Mouse (Mus musculus): ENCODE measurements around the gene Hadhb. TPM values are rescaled to one million over a fixed set of nuclear protein-coding genes. Genes with fewer than 3 reads are reported as not detected.

Gene Hadhb
- polyA plus RNA-seq, 1 experiment from 2014 or later = 127 TPM

GRCm38 (mm10) chr5:30172115-30172514, 17.1 kb downstream of the Hadhb start:
- H3K9me3 ChIP-seq (ENCODE audit: control insufficient read depth, low read length) = no peaks in the 10 kb centered on the region
- H3K9ac ChIP-seq (ENCODE audit: low read length) = no peak overlapping the region
- DNase-seq (ENCODE audit: low spot score) (peak; percentile 66), ATAC-seq (ENCODE audit: insufficient number of reproducible peaks, low FRiP score, low TSS enrichment, low read depth) (no peak)
- no peak overlapping the region for H3K4me3 ChIP-seq (ENCODE audit: low read depth, low read length)
- no peak overlapping the region for H3K4me2 ChIP-seq (ENCODE audit: low read depth, severe bottlenecking)
- H3K36me3 ChIP-seq (ENCODE audit: control insufficient read depth, insufficient read depth, low read length) = peaks cover 4% of the 10 kb centered on the region; the same call in 1 of the 2 replicates
- no peaks in the 10 kb centered on the region for H3K27me3 ChIP-seq (ENCODE audit: control insufficient read depth, insufficient read depth, low read length)
- no peak overlapping the region for H3K27ac ChIP-seq (replicated peaks; ENCODE audit: low read depth, low read length)
- H3K4me1 ChIP-seq (ENCODE audit: control insufficient read depth, insufficient read depth, low read length) = peaks cover 9% of the 10 kb centered on the region

GRCm38 (mm10) chr5:30172931-30173692, 18.1 kb downstream of the Hadhb start:
- H3K27me3 ChIP-seq (ENCODE audit: control insufficient read depth, insufficient read depth, low read length) = no peaks in the 10 kb centered on the region
- no peak for ATAC-seq (ENCODE audit: insufficient number of reproducible peaks, low FRiP score, low TSS enrichment, low read depth)
- no peak overlapping the region for H3K27ac ChIP-seq (replicated peaks; ENCODE audit: low read depth, low read length)
- no peak overlapping the region for H3K4me2 ChIP-seq (ENCODE audit: low read depth, severe bottlenecking)
- peaks cover 9% of the 10 kb centered on the region for H3K4me1 ChIP-seq (ENCODE audit: control insufficient read depth, insufficient read depth, low read length)
- H3K36me3 ChIP-seq (ENCODE audit: control insufficient read depth, insufficient read depth, low read length) = peaks cover 4% of the 10 kb centered on the region; the same call in 1 of the 2 replicates
- H3K4me3 ChIP-seq (ENCODE audit: low read depth, low read length) = no peak overlapping the region
- DNase-seq (ENCODE audit: low spot score) = peak; percentile 28
- H3K9ac ChIP-seq (ENCODE audit: low read length) = no peak overlapping the region
- H3K9me3 ChIP-seq (ENCODE audit: control insufficient read depth, low read length) = no peaks in the 10 kb centered on the region
- 22% methylated on average over 20 of the region's 20 CpGs for WGBS

- peaks cover 8% of the 10 kb centered on the region; the same call in 1 of the 2 replicates for H3K36me3 ChIP-seq (ENCODE audit: control insufficient read depth, insufficient read depth, low read length)
- H3K4me2 ChIP-seq (ENCODE audit: low read depth, severe bottlenecking) = no peak overlapping the region
- DNase-seq (ENCODE audit: low spot score) (no peak), ATAC-seq (ENCODE audit: insufficient number of reproducible peaks, low FRiP score, low TSS enrichment, low read depth) (no peak)
- H3K9ac ChIP-seq (ENCODE audit: low read length) = no peak overlapping the region
- H3K4me1 ChIP-seq (ENCODE audit: control insufficient read depth, insufficient read depth, low read length) = peaks cover 9% of the 10 kb centered on the region
- 40% methylated on average over 4 of the region's 4 CpGs for WGBS
- no peak overlapping the region for H3K27ac ChIP-seq (replicated peaks; ENCODE audit: low read depth, low read length)
- H3K4me3 ChIP-seq (ENCODE audit: low read depth, low read length) = no peak overlapping the region
- no peaks in the 10 kb centered on the region for H3K27me3 ChIP-seq (ENCODE audit: control insufficient read depth, insufficient read depth, low read length)
- H3K9me3 ChIP-seq (ENCODE audit: control insufficient read depth, low read length) = no peaks in the 10 kb centered on the region
Observed at GRCm38 (mm10) chr5:30175811-30176210, 20.8 kb downstream of the Hadhb start.

DNA sequence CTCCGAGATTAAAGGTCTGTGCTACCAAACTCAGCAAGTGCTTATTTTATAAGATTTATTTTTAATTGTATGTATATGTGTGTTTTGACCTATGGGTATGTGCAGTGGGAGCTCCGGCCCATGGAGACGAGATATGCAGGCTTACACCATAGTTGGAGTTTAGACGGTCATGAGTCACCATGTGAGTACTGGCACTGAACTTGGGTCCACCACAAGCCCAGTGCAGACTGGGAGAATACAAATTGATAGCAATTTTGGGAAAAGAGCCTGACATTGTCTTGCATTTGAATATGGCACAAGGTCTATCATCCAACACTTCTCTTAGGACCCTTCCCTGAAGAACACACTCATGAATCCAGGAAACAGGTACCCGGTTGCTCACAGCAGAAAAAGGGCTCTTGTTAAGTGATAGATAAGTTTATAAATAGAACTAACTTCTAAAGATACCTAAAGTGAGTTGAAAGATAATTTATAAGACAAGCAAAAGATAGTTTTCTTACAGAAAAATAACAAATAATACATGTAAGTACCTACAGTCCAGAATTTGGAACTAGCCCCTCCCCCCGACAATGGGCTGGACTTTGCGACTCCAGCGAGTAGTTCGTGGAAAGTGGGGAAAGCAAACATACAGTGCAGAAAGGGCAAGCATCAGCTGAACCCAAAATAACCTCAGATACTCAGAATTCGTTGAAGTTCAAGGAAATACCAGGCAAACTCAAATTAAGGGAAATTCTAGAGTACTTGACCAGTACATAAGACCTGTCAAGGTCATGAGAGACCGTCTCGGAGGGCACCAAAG, 32.8 kb downstream of the Hadhb start:
- Histone ChIP-seq H3K9ac (ENCODE audit: low read length) (no peak overlapping the region), H3K36me3 (ENCODE audit: control insufficient read depth, insufficient read depth, low read length) (peaks cover 3% of the 10 kb centered on the region; the same call in 1 of the 2 replicates), H3K4me3 (ENCODE audit: low read depth, low read length) (no peak overlapping the region), H3K27me3 (ENCODE audit: control insufficient read depth, insufficient read depth, low read length) (no peaks in the 10 kb centered on the region), H3K9me3 (ENCODE audit: control insufficient read depth, low read length) (no peaks in the 10 kb centered on the region), H3K4me2 (ENCODE audit: low read depth, severe bottlenecking) (no peak overlapping the region), H3K4me1 (ENCODE audit: control insufficient read depth, insufficient read depth, low read length) (no peaks in the 10 kb centered on the region), H3K27ac (replicated peaks; ENCODE audit: low read depth, low read length) (no peak overlapping the region)
- no peak for DNase-seq (ENCODE audit: low spot score)
- no peak for ATAC-seq (ENCODE audit: insufficient number of reproducible peaks, low FRiP score, low TSS enrichment, low read depth)
- WGBS = 92% methylated on average over 12 of the region's 12 CpGs

- ATAC-seq (ENCODE audit: insufficient number of reproducible peaks, low FRiP score, low TSS enrichment, low read depth) = no peak
- no peak for DNase-seq (ENCODE audit: low spot score)
Observed at GRCm38 (mm10) chr5:30192452-30192851, 37.4 kb downstream of the Hadhb start.

GRCm38 (mm10) chr5:30195340-30195739, 40.3 kb downstream of the Hadhb start:
- Histone ChIP-seq H3K9me3 (ENCODE audit: control insufficient read depth, low read length) (no peaks in the 10 kb centered on the region), H3K4me2 (ENCODE audit: low read depth, severe bottlenecking) (no peak overlapping the region), H3K4me1 (ENCODE audit: control insufficient read depth, insufficient read depth, low read length) (no peaks in the 10 kb centered on the region), H3K9ac (ENCODE audit: low read length) (no peak overlapping the region), H3K27me3 (ENCODE audit: control insufficient read depth, insufficient read depth, low read length) (no peaks in the 10 kb centered on the region), H3K36me3 (ENCODE audit: control insufficient read depth, insufficient read depth, low read length) (no peaks in the 10 kb centered on the region), H3K27ac (replicated peaks; ENCODE audit: low read depth, low read length) (no peak overlapping the region), H3K4me3 (ENCODE audit: low read depth, low read length) (no peak overlapping the region)
- DNase-seq (ENCODE audit: low spot score) (no peak), ATAC-seq (ENCODE audit: insufficient number of reproducible peaks, low FRiP score, low TSS enrichment, low read depth) (no peak)
- WGBS = 89% methylated on average over 5 of the region's 5 CpGs

More at GRCm38 (mm10) chr5:30192452-30192851, 37.4 kb downstream of the Hadhb start:
- no peak overlapping the region for H3K9ac ChIP-seq (ENCODE audit: low read length)
- H3K4me1 ChIP-seq (ENCODE audit: control insufficient read depth, insufficient read depth, low read length) = no peaks in the 10 kb centered on the region
- no peak overlapping the region for H3K27ac ChIP-seq (replicated peaks; ENCODE audit: low read depth, low read length)
- H3K4me3 ChIP-seq (ENCODE audit: low read depth, low read length) = no peak overlapping the region
- no peaks in the 10 kb centered on the region for H3K27me3 ChIP-seq (ENCODE audit: control insufficient read depth, insufficient read depth, low read length)
- no peaks in the 10 kb centered on the region for H3K9me3 ChIP-seq (ENCODE audit: control insufficient read depth, low read length)
- 76% methylated on average over 1 of the region's 1 CpGs for WGBS
- H3K4me2 ChIP-seq (ENCODE audit: low read depth, severe bottlenecking) = no peak overlapping the region
- no peaks in the 10 kb centered on the region for H3K36me3 ChIP-seq (ENCODE audit: control insufficient read depth, insufficient read depth, low read length)

- DNase-seq (ENCODE audit: low spot score) (no peak), ATAC-seq (ENCODE audit: insufficient number of reproducible peaks, low FRiP score, low TSS enrichment, low read depth) (no peak)
- H3K4me1 ChIP-seq (ENCODE audit: control insufficient read depth, insufficient read depth, low read length) = no peaks in the 10 kb centered on the region
- no peaks in the 10 kb centered on the region for H3K9me3 ChIP-seq (ENCODE audit: control insufficient read depth, low read length)
- H3K36me3 ChIP-seq (ENCODE audit: control insufficient read depth, insufficient read depth, low read length) = no peaks in the 10 kb centered on the region
- no peaks in the 10 kb centered on the region for H3K27me3 ChIP-seq (ENCODE audit: control insufficient read depth, insufficient read depth, low read length)
- no peak overlapping the region for H3K9ac ChIP-seq (ENCODE audit: low read length)
- H3K4me2 ChIP-seq (ENCODE audit: low read depth, severe bottlenecking) = no peak overlapping the region
- 77% methylated on average over 7 of the region's 7 CpGs for WGBS
- H3K4me3 ChIP-seq (ENCODE audit: low read depth, low read length) = no peak overlapping the region
- H3K27ac ChIP-seq (replicated peaks; ENCODE audit: low read depth, low read length) = no peak overlapping the region
Observed at GRCm38 (mm10) chr5:30198257-30198656, 43.2 kb downstream of the Hadhb start.

GRCm38 (mm10) chr5:30201521-30201920, 46.5 kb downstream of the Hadhb start:
- Histone ChIP-seq H3K27me3 (ENCODE audit: control insufficient read depth, insufficient read depth, low read length) (no peaks in the 10 kb centered on the region), H3K27ac (replicated peaks; ENCODE audit: low read depth, low read length) (no peak overlapping the region), H3K4me1 (ENCODE audit: control insufficient read depth, insufficient read depth, low read length) (no peaks in the 10 kb centered on the region), H3K4me3 (ENCODE audit: low read depth, low read length) (no peak overlapping the region), H3K9ac (ENCODE audit: low read length) (no peak overlapping the region), H3K9me3 (ENCODE audit: control insufficient read depth, low read length) (no peaks in the 10 kb centered on the region), H3K4me2 (ENCODE audit: low read depth, severe bottlenecking) (no peak overlapping the region), H3K36me3 (ENCODE audit: control insufficient read depth, insufficient read depth, low read length) (no peaks in the 10 kb centered on the region)
- ATAC-seq (ENCODE audit: insufficient number of reproducible peaks, low FRiP score, low TSS enrichment, low read depth) = no peak
- DNase-seq (ENCODE audit: low spot score) = no peak
- 58% methylated on average over 5 of the region's 5 CpGs for WGBS
